Mouse (Mus musculus) intestine, postnatal 0 days (tissue): ENCODE data around the gene Rapgef3. TPM values are rescaled to one million over a fixed set of nuclear protein-coding genes. Genes with fewer than 3 reads are reported as not detected.

ENCODE experiments used
- ATAC-seq: fragments of 200-750 bp; cut with Nextera tagmentation; 2 replicates; pipeline ENCODE4 v1.8.0; 2017; ENCODE audit warnings: mild to moderate bottlenecking, moderate TSS enrichment, moderate library complexity
- H3K27ac ChIP-seq: fragments of 300-500 bp; sonication (generic); 2 replicates; pipeline ENCODE4 v1.5.1; 2014; ENCODE audit warnings: mild to moderate bottlenecking, low read depth, low read length, moderate library complexity
- H3K27me3 ChIP-seq: fragments of 300-500 bp; sonication (generic); replicated peaks from 2 replicates; pipeline ENCODE4 v1.6.1; 2014; ENCODE audit warnings: low read length, mixed read lengths; ENCODE audit not compliant: control insufficient read depth, insufficient read depth
- H3K36me3 ChIP-seq: fragments of 300-500 bp; sonication (generic); 2 replicates; pipeline ENCODE4 v1.6.1; 2014; ENCODE audit warnings: mild to moderate bottlenecking, moderate library complexity; ENCODE audit not compliant: control insufficient read depth, insufficient read depth
- H3K4me1 ChIP-seq: fragments of 300-500 bp; sonication (generic); replicated peaks from 2 replicates; pipeline ENCODE4 v1.6.1; 2014; ENCODE audit warnings: antibody characterized with exemption, low read length, mixed read lengths; ENCODE audit not compliant: control insufficient read depth, insufficient read depth
- H3K4me2 ChIP-seq: fragments of 300-500 bp; sonication (generic); replicated peaks from 2 replicates; pipeline ENCODE4 v1.6.1; 2014; ENCODE audit warnings: low read depth, mild to moderate bottlenecking, moderate library complexity
- H3K4me3 ChIP-seq: fragments of 300-500 bp; sonication (generic); 2 replicates; pipeline ENCODE4 v1.5.1; 2014; ENCODE audit warnings: low read depth, low read length
- H3K9ac ChIP-seq: fragments of 300-500 bp; sonication (generic); 2 replicates; pipeline ENCODE4 v1.6.1; 2014; ENCODE audit warnings: mild to moderate bottlenecking, low read depth, low read length
- H3K9me3 ChIP-seq: fragments of 300-500 bp; sonication (generic); 2 replicates; pipeline ENCODE4 v1.6.1; 2016; ENCODE audit warnings: mixed run types; ENCODE audit not compliant: control insufficient read depth
- CTCF ChIP-seq: sonication (generic); IDR thresholded peaks from 2 replicates; pipeline ENCODE4 v1.5.1; 2016; ENCODE audit warnings: low read depth, mild to moderate bottlenecking, control low read depth, antibody characterized with exemption, moderate library complexity
- WGBS: fragments of 180-500 bp; shearing (Covaris S2); extraction: QIAGEN DNeasy Blood & Tissue Kit; methylation state at CpG from one replicate; pipeline ENCODE4 v1.1.7; 2014; 5-methylcytosine and 5-hydroxymethylcytosine counted together
- polyA plus RNA-seq: library from polyadenylated mRNA; unstranded; fragments of >200 nt; fragmentation: Nextera tagmentation; extraction: Ambion mirVana; gene quantifications from 2 replicates; pipeline ENCODE4 v1.2.1, GENCODE M21; 2015

Rapgef3 gene
- polyA plus RNA-seq, 1 experiment from 2014 or later, result 2.7 TPM

DNA sequence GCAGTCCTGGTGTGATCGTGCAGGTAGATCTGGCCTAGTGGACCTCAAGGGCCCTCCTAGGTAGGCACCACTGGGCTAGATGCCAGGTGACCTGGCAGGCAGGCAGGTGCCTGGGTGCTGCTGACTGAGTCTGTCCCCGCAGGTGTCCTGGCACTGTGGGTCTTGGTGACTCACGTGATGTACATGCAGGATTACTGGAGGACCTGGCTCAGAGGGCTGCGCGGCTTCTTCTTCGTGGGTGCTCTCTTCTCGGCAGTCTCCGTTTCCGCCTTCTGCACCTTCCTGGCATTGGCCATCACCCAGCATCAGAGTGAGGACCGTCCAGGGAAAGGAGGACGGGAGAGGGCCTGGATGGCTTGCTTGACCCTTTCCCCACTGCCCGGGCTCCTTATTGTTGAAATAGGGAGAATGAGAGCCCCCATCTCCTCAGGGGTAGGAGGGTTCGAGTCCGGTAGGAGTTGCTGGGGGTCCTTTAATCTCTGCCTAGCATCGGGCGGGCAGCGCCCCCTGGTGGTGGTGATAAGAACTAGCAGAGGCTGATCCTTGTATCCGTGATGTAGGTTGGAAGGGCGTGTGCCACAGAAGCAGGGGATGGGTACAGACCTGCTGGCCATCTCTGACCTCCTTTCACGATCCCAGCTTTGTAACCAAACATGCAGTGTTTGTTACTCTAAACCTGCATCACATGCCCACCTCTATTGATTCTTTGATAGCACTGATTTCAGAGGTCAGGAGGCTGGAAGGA lies 22.2 kb upstream of the Rapgef3 start:
- Histone ChIP-seq H3K9ac (no peak overlapping the region), H3K27ac (no peak overlapping the region), H3K36me3 (peaks cover 13% of the 10 kb centered on the region; the same call in 1 of the 2 replicates), H3K4me2 (no peak overlapping the region), H3K27me3 (no peaks in the 10 kb centered on the region), H3K4me1 (no peaks in the 10 kb centered on the region), H3K9me3 (no peaks in the 10 kb centered on the region), H3K4me3 (no peak overlapping the region)
- peak; percentile 89 for TF ChIP-seq CTCF
- ATAC-seq, result no peak
- WGBS, result 57% methylated on average over 20 of the region's 20 CpGs

GRCm38 (mm10) chr15:97788821-97789220 lies 21.0 kb upstream of the Rapgef3 start:
- H3K27me3 ChIP-seq, result no peaks in the 10 kb centered on the region
- no peaks in the 10 kb centered on the region for H3K9me3 ChIP-seq
- WGBS, result 53% methylated on average over 6 of the region's 6 CpGs
- no peak for TF ChIP-seq CTCF
- no peak overlapping the region for H3K4me3 ChIP-seq
- no peak overlapping the region for H3K9ac ChIP-seq
- H3K27ac ChIP-seq, result no peak overlapping the region
- no peak overlapping the region for H3K4me2 ChIP-seq
- peaks cover 7% of the 10 kb centered on the region; the same call in 1 of the 2 replicates for H3K36me3 ChIP-seq
- H3K4me1 ChIP-seq, result no peaks in the 10 kb centered on the region
- no peak for ATAC-seq

DNA sequence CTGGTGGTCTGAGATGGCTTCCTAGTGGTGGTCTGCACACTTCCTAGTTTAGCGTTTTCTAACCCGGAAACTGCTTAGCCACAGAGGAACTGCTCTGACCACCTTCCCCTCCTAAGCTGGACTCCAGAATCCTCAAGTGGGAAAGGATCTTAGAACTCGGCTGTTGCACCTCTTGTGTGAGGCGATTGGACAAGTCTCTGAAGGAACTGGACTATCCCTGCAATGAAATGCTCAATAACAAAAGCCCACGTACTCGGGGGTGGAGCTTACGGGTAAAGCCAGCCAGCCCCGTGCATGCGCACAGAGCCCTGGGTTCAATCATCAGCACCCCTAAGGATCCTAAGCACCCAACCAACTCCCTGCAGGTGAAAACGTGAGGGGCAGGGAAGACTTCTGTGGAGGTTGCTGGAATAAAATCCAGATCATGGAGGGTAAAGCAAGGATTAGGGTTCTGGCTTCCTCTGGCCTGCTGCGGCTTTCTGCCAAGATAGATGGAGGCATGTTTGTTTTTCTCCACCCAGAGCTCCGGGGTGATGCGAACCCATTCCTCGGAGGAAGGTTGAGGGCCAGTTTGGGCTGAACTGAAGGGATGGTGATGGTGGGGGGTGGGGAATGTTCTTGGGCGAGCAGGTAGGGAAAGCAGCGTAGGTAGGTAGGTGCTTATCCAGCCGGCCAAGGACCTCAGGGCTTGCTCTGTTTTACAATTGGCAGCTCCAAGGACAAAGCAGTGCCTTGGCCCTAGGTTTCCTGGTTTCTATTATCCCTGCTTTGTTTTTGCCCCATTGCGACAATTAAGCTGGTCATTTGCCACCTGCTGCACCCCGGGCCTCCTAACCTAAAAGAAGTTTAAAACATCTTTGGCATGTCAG lies 20.3 kb upstream of the Rapgef3 start:
- no peak overlapping the region for H3K4me2 ChIP-seq
- H3K9me3 ChIP-seq, result no peaks in the 10 kb centered on the region
- no peak for TF ChIP-seq CTCF
- H3K4me3 ChIP-seq, result no peak overlapping the region
- no peak overlapping the region for H3K27ac ChIP-seq
- no peaks in the 10 kb centered on the region for H3K27me3 ChIP-seq
- H3K9ac ChIP-seq, result no peak overlapping the region
- H3K4me1 ChIP-seq, result no peaks in the 10 kb centered on the region
- 74% methylated on average over 19 of the region's 19 CpGs for WGBS
- 0 out of 2 replicates have a peak, but pooled peaks cover 4% of the 10 kb centered on the region for H3K36me3 ChIP-seq
- no peak for ATAC-seq

- 75% methylated on average over 7 of the region's 7 CpGs for WGBS
- no peak overlapping the region for H3K4me3 ChIP-seq
- no peaks in the 10 kb centered on the region for H3K4me1 ChIP-seq
- no peaks in the 10 kb centered on the region for H3K27me3 ChIP-seq
- no peak overlapping the region for H3K9ac ChIP-seq
- no peaks in the 10 kb centered on the region for H3K9me3 ChIP-seq
- no peak for ATAC-seq
- no peak overlapping the region for H3K27ac ChIP-seq
- TF ChIP-seq CTCF, result no peak
- no peaks in the 10 kb centered on the region for H3K36me3 ChIP-seq
- no peak overlapping the region for H3K4me2 ChIP-seq
These were observed 19.5 kb upstream of the Rapgef3 start for GRCm38 (mm10) chr15:97787148-97787798.

DNA sequence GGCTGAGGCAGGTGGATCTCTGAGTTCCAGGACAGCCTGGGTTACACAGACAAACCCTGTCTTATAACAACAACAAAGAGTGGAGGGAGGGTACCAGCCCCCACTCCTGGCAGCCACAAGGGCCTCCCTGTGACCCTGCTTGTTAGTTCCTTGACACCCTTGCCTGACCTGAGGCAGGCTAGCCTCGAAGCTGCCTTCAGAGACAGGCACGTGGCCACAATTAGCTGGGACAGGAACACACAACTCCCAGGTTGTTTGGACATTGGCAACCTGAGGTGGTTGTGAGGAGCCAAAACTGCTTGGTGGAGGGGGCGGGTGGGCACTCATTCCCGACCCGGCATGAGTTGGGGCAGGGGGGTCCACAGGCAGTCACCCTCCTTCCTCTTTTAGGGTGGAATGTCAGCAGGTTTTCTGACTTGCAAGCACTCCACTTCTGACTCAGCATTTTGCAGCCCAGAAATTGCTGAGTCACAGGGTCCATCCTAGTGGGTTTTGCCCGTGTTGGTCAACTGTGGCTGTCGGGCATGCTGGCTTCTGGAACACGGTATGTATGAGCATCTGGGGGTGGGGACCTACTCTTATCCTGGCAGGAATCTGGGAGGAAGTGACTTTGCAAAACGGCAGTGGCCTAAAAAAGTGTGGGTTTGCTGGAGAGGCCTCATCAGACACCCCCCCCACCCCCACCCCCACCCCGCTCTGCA lies 18.8 kb upstream of the Rapgef3 start:
- H3K36me3 ChIP-seq, result no peaks in the 10 kb centered on the region
- no peak overlapping the region for H3K4me3 ChIP-seq
- WGBS, result 69% methylated on average over 10 of the region's 10 CpGs
- TF ChIP-seq CTCF, result no peak
- H3K27me3 ChIP-seq, result 0 out of 2 replicates have a peak, but pooled peaks cover 4% of the 10 kb centered on the region
- no peaks in the 10 kb centered on the region for H3K4me1 ChIP-seq
- no peak overlapping the region for H3K4me2 ChIP-seq
- H3K9me3 ChIP-seq, result no peaks in the 10 kb centered on the region
- no peak for ATAC-seq
- H3K9ac ChIP-seq, result no peak overlapping the region
- no peak overlapping the region for H3K27ac ChIP-seq
